Mouse (Mus musculus): Measurements from ENCODE around the gene Gm14418. TPM values are rescaled to one million over a fixed set of nuclear protein-coding genes. Genes with fewer than 3 reads are reported as not detected.
"Not testable (repeated sequence)": the region's sequence is repeated elsewhere in the genome, so short reads cannot be mapped to it uniquely, and the experiment has no call there.

The Gm14418 gene
- 8.7 and 11.1 TPM in 2 replicates for polyA plus RNA-seq (2014; fragmentation: Nextera tagmentation; extraction: Ambion mirVana)

DNA sequence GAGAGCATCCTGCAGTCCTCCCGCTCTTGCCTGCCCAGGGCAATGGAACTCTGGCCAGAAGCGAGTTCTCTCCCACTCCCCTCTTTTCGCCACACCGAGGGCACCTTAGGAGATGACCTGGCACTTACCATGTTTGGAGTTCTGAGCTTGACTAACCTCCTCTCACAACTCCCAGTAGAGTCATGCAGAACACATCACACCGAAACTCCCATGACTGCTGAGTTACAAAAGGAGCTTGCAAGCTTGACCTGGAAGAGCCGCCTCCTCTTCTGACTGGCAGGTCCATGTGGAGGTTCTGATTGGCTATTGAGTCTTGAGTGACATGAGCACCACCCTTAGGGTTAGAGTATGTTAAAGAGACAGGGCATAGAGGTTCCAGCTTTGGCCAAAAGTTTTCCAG is at the start of gene Gm14418:
TSS of gene Gm14418 (minus strand) at position 225 of the 400 bp plus-strand sequence.
- H3K9me3 ChIP-seq (ENCODE audit: control insufficient read depth, low read length); H3K27me3 ChIP-seq (ENCODE audit: control insufficient read depth, insufficient read depth, low read length); H3K4me1 ChIP-seq (ENCODE audit: control insufficient read depth, insufficient read depth, low read length); H3K9ac ChIP-seq (ENCODE audit: low read length); H3K4me2 ChIP-seq (ENCODE audit: low read depth, severe bottlenecking); DNase-seq (ENCODE audit: low spot score); H3K4me3 ChIP-seq (ENCODE audit: low read depth, low read length); H3K27ac ChIP-seq (replicated peaks; ENCODE audit: low read depth, low read length); H3K36me3 ChIP-seq (ENCODE audit: control insufficient read depth, insufficient read depth, low read length); ATAC-seq (ENCODE audit: insufficient number of reproducible peaks, low FRiP score, low TSS enrichment, low read depth): not testable (repeated sequence)
- WGBS: 36% methylated on average over 6 of the region's 6 CpGs

Other genes with a start within 250 kb of the Gm14418 start
- 24.7 and 25.3 TPM in 2 replicates for gene Gm14410, start 191.9 kb downstream of the Gm14418 start, polyA plus RNA-seq (2014; fragmentation: Nextera tagmentation; extraction: Ambion mirVana)
- gene Gm14409, start 131.3 kb downstream of the Gm14418 start, polyA plus RNA-seq (2014; fragmentation: Nextera tagmentation; extraction: Ambion mirVana): not detected in 2 replicates
- 0.43 and 0.51 TPM in 2 replicates for gene Gm14412, start 74.0 kb downstream of the Gm14418 start, polyA plus RNA-seq (2014; fragmentation: Nextera tagmentation; extraction: Ambion mirVana)
- gene Zfp970, start 66.4 kb upstream of the Gm14418 start, polyA plus RNA-seq (2014; fragmentation: Nextera tagmentation; extraction: Ambion mirVana): 11.1 and 12.9 TPM in 2 replicates
- 6.3 and 7.4 TPM in 2 replicates for gene Gm14403, start 99.9 kb upstream of the Gm14418 start, polyA plus RNA-seq (2014; fragmentation: Nextera tagmentation; extraction: Ambion mirVana)
- 0.17 TPM in 1 of 2 replicates, not detected in the other for gene Gm14406, start 179.9 kb upstream of the Gm14418 start, polyA plus RNA-seq (2014; fragmentation: Nextera tagmentation; extraction: Ambion mirVana)

Data from limb, embryonic 11.5 days (tissue).